Mouse (Mus musculus) embryonic fibroblast, embryonic 13.5 days (primary cell): ENCODE measurements around the gene Gipc1.

Experiments
- CTCF ChIP-seq: IDR thresholded peaks from 2 replicates; pipeline ENCODE4 v1.5.1; 2011; ENCODE audit warnings: mild to moderate bottlenecking, control low read depth, low read length, moderate library complexity, borderline replicate concordance; ENCODE audit not compliant: insufficient read depth
- POLR2A ChIP-seq: IDR thresholded peaks from 2 replicates; pipeline ENCODE4 v1.6.1; 2011; ENCODE audit warnings: low read depth, mild to moderate bottlenecking, control low read depth, low read length, moderate library complexity

- TF ChIP-seq POLR2A (no peak), CTCF (no peak)
These were observed 1.2 kb downstream of the Gipc1 start for GRCm38 (mm10) chr8:83653662-83654017.
